Mouse (Mus musculus): Measurements from ENCODE around the gene Eogt. TPM values are rescaled to one million over a fixed set of nuclear protein-coding genes. Genes with fewer than 3 reads are reported as not detected.

Eogt gene
- polyA plus RNA-seq (2015; fragmentation: Nextera tagmentation; extraction: Ambion mirVana): 1.8 and 2.1 TPM in 2 replicates

- under 1% methylated on average over 56 of the region's 56 CpGs for WGBS (ENCODE audit: insufficient replicate concordance)
- Histone ChIP-seq H3K9ac (ENCODE audit: low read depth, low read length) (peak within 1 kb of the TSS; percentile 84), H3K27ac (ENCODE audit: low read length) (peak within 1 kb of the TSS; percentile 63), H3K9me3 (replicated peaks; ENCODE audit: control insufficient read depth, low read length) (no peaks in the 10 kb centered on the region), H3K4me2 (ENCODE audit: low read depth, low read length) (peak within 1 kb of the TSS; percentile 95), H3K4me1 (ENCODE audit: control insufficient read depth, low read depth, low read length) (peaks cover 15% of the 10 kb centered on the region), H3K36me3 (ENCODE audit: control insufficient read depth, insufficient read depth) (no peaks in the 10 kb centered on the region), H3K4me3 (ENCODE audit: low read depth, low read length) (peak within 1 kb of the TSS; percentile 75), H3K27me3 (ENCODE audit: control insufficient read depth, insufficient read depth, low read depth, low read length) (no peaks in the 10 kb centered on the region)
- peak; percentile 80 for ATAC-seq (ENCODE audit: low read depth)
Measured at GRCm38 (mm10) chr6:97148383-97149251, at the start of gene Eogt. Gene Eogt, minus strand, starts transcription at chr6:97149182.

- H3K36me3 ChIP-seq (ENCODE audit: control insufficient read depth, insufficient read depth): peaks cover 5% of the 10 kb centered on the region
- peak overlapping the region; percentile 99 for H3K9ac ChIP-seq (ENCODE audit: low read depth, low read length)
- no peaks in the 10 kb centered on the region for H3K27me3 ChIP-seq (ENCODE audit: control insufficient read depth, insufficient read depth, low read depth, low read length)
- H3K27ac ChIP-seq (ENCODE audit: low read length): peak overlapping the region; percentile 93
- H3K4me1 ChIP-seq (ENCODE audit: control insufficient read depth, low read depth, low read length): peaks cover 22% of the 10 kb centered on the region
- peak overlapping the region; percentile 99 for H3K4me3 ChIP-seq (ENCODE audit: low read depth, low read length)
- H3K9me3 ChIP-seq (replicated peaks; ENCODE audit: control insufficient read depth, low read length): no peaks in the 10 kb centered on the region
- WGBS (ENCODE audit: insufficient replicate concordance): 12% methylated on average over 11 of the region's 11 CpGs
- H3K4me2 ChIP-seq (ENCODE audit: low read depth, low read length): peak overlapping the region; percentile 75
- peak; percentile 40 for ATAC-seq (ENCODE audit: low read depth)
Measured at GRCm38 (mm10) chr6:97179367-97179828, 30.4 kb upstream of the Eogt start.

- H3K27me3 ChIP-seq (ENCODE audit: control insufficient read depth, insufficient read depth, low read depth, low read length): no peaks in the 10 kb centered on the region
- peak; percentile 99 for ATAC-seq (ENCODE audit: low read depth)
Measured at GRCm38 (mm10) chr6:97178491-97179366, 29.7 kb upstream of the Eogt start, which contains the start of gene Tmf1. Gene Tmf1, minus strand, starts transcription at chr6:97179122.

GRCm38 (mm10) chr6:97175716-97176115 lies 26.7 kb upstream of the Eogt start:
- Histone ChIP-seq H3K9me3 (replicated peaks; ENCODE audit: control insufficient read depth, low read length) (no peaks in the 10 kb centered on the region), H3K9ac (ENCODE audit: low read depth, low read length) (no peak overlapping the region), H3K27ac (ENCODE audit: low read length) (no peak overlapping the region), H3K4me3 (ENCODE audit: low read depth, low read length) (no peak overlapping the region), H3K4me2 (ENCODE audit: low read depth, low read length) (0 out of 2 replicates have a peak overlapping the region, but pooled peaks have one; percentile 9), H3K36me3 (ENCODE audit: control insufficient read depth, insufficient read depth) (peaks cover 21% of the 10 kb centered on the region), H3K4me1 (ENCODE audit: control insufficient read depth, low read depth, low read length) (peaks cover 22% of the 10 kb centered on the region), H3K27me3 (ENCODE audit: control insufficient read depth, insufficient read depth, low read depth, low read length) (no peaks in the 10 kb centered on the region)
- no peak for ATAC-seq (ENCODE audit: low read depth)
- WGBS (ENCODE audit: insufficient replicate concordance): 48% methylated on average over 11 of the region's 11 CpGs

More at GRCm38 (mm10) chr6:97178491-97179366, 29.7 kb upstream of the Eogt start, which contains the start of gene Tmf1:
- under 1% methylated on average over 80 of the region's 80 CpGs for WGBS (ENCODE audit: insufficient replicate concordance)
- peak within 1 kb of the TSS; percentile 99 for H3K4me3 ChIP-seq (ENCODE audit: low read depth, low read length)
- peak within 1 kb of the TSS; percentile 93 for H3K27ac ChIP-seq (ENCODE audit: low read length)
- peaks cover 5% of the 10 kb centered on the region for H3K36me3 ChIP-seq (ENCODE audit: control insufficient read depth, insufficient read depth)
- H3K4me1 ChIP-seq (ENCODE audit: control insufficient read depth, low read depth, low read length): peaks cover 22% of the 10 kb centered on the region
- no peaks in the 10 kb centered on the region for H3K9me3 ChIP-seq (replicated peaks; ENCODE audit: control insufficient read depth, low read length)
- peak within 1 kb of the TSS; percentile 75 for H3K4me2 ChIP-seq (ENCODE audit: low read depth, low read length)
- H3K9ac ChIP-seq (ENCODE audit: low read depth, low read length): peak within 1 kb of the TSS; percentile 99

GRCm38 (mm10) chr6:97150156-97150555 lies 1.2 kb upstream of the Eogt start:
- no peak overlapping the region for H3K4me3 ChIP-seq (ENCODE audit: low read depth, low read length)
- H3K36me3 ChIP-seq (ENCODE audit: control insufficient read depth, insufficient read depth): no peaks in the 10 kb centered on the region
- H3K27me3 ChIP-seq (ENCODE audit: control insufficient read depth, insufficient read depth, low read depth, low read length): no peaks in the 10 kb centered on the region
- no peaks in the 10 kb centered on the region for H3K9me3 ChIP-seq (replicated peaks; ENCODE audit: control insufficient read depth, low read length)
- H3K4me2 ChIP-seq (ENCODE audit: low read depth, low read length): no peak overlapping the region
- H3K27ac ChIP-seq (ENCODE audit: low read length): no peak overlapping the region
- 70% methylated on average over 6 of the region's 6 CpGs for WGBS (ENCODE audit: insufficient replicate concordance)
- H3K4me1 ChIP-seq (ENCODE audit: control insufficient read depth, low read depth, low read length): peaks cover 15% of the 10 kb centered on the region
- ATAC-seq (ENCODE audit: low read depth): no peak
- H3K9ac ChIP-seq (ENCODE audit: low read depth, low read length): no peak overlapping the region

GRCm38 (mm10) chr6:97149721-97150120 lies 739 bp upstream of the Eogt start:
- Histone ChIP-seq H3K4me2 (ENCODE audit: low read depth, low read length) (no peak overlapping the region), H3K4me3 (ENCODE audit: low read depth, low read length) (no peak overlapping the region), H3K9me3 (replicated peaks; ENCODE audit: control insufficient read depth, low read length) (no peaks in the 10 kb centered on the region), H3K4me1 (ENCODE audit: control insufficient read depth, low read depth, low read length) (peaks cover 15% of the 10 kb centered on the region), H3K9ac (ENCODE audit: low read depth, low read length) (no peak overlapping the region), H3K27ac (ENCODE audit: low read length) (no peak overlapping the region), H3K36me3 (ENCODE audit: control insufficient read depth, insufficient read depth) (no peaks in the 10 kb centered on the region), H3K27me3 (ENCODE audit: control insufficient read depth, insufficient read depth, low read depth, low read length) (no peaks in the 10 kb centered on the region)
- WGBS (ENCODE audit: insufficient replicate concordance): 56% methylated on average over 2 of the region's 2 CpGs
- ATAC-seq (ENCODE audit: low read depth): no peak

GRCm38 (mm10) chr6:97147755-97148382 lies 1.1 kb downstream of the Eogt start:
- Histone ChIP-seq H3K9ac (ENCODE audit: low read depth, low read length) (peak overlapping the region; percentile 84), H3K9me3 (replicated peaks; ENCODE audit: control insufficient read depth, low read length) (no peaks in the 10 kb centered on the region), H3K27ac (ENCODE audit: low read length) (no peak overlapping the region), H3K4me1 (ENCODE audit: control insufficient read depth, low read depth, low read length) (peaks cover 15% of the 10 kb centered on the region), H3K36me3 (ENCODE audit: control insufficient read depth, insufficient read depth) (no peaks in the 10 kb centered on the region), H3K27me3 (ENCODE audit: control insufficient read depth, insufficient read depth, low read depth, low read length) (no peaks in the 10 kb centered on the region), H3K4me2 (ENCODE audit: low read depth, low read length) (peak overlapping the region; percentile 95), H3K4me3 (ENCODE audit: low read depth, low read length) (peak overlapping the region; percentile 75)
- WGBS (ENCODE audit: insufficient replicate concordance): 32% methylated on average over 18 of the region's 18 CpGs
- no peak for ATAC-seq (ENCODE audit: low read depth)

GRCm38 (mm10) chr6:97145156-97145555 lies 3.8 kb downstream of the Eogt start:
- no peak overlapping the region for H3K27ac ChIP-seq (ENCODE audit: low read length)
- no peaks in the 10 kb centered on the region for H3K27me3 ChIP-seq (ENCODE audit: control insufficient read depth, insufficient read depth, low read depth, low read length)
- H3K4me1 ChIP-seq (ENCODE audit: control insufficient read depth, low read depth, low read length): peaks cover 15% of the 10 kb centered on the region
- H3K9me3 ChIP-seq (replicated peaks; ENCODE audit: control insufficient read depth, low read length): no peaks in the 10 kb centered on the region
- WGBS (ENCODE audit: insufficient replicate concordance): 81% methylated on average over 7 of the region's 7 CpGs
- no peak for ATAC-seq (ENCODE audit: low read depth)
- no peaks in the 10 kb centered on the region for H3K36me3 ChIP-seq (ENCODE audit: control insufficient read depth, insufficient read depth)
- H3K4me2 ChIP-seq (ENCODE audit: low read depth, low read length): no peak overlapping the region
- no peak overlapping the region for H3K9ac ChIP-seq (ENCODE audit: low read depth, low read length)
- H3K4me3 ChIP-seq (ENCODE audit: low read depth, low read length): no peak overlapping the region

Data from liver, embryonic 16.5 days (tissue).